Mouse (Mus musculus) lung, postnatal 0 days (tissue): Measurements from ENCODE around the gene Fuz. TPM values are rescaled to one million over a fixed set of nuclear protein-coding genes. Genes with fewer than 3 reads are reported as not detected.
"Not testable (repeated sequence)": the region's sequence is repeated elsewhere in the genome, so short reads cannot be mapped to it uniquely, and the experiment has no call there.

Source experiments
- ATAC-seq: fragments of 200-750 bp; cut with Nextera tagmentation; 2 replicates; pipeline ENCODE4 v1.8.0; 2017; ENCODE audit warnings: moderate library complexity
- DNase-seq: peaks from one replicate; pipeline ENCODE4 v3.0.0-alpha.2; 2016; ENCODE audit warnings: low spot score
- H3K27ac ChIP-seq: fragments of 300-500 bp; sonication (generic); 2 replicates; pipeline ENCODE4 v1.5.1; 2014; ENCODE audit warnings: antibody characterized with exemption, mild to moderate bottlenecking, low read length, mixed read lengths
- H3K27me3 ChIP-seq: fragments of 300-500 bp; sonication (generic); replicated peaks from 2 replicates; pipeline ENCODE4 v1.6.1; 2014; ENCODE audit warnings: low read length, mixed read lengths; ENCODE audit not compliant: insufficient read depth
- H3K36me3 ChIP-seq: fragments of 300-500 bp; sonication (generic); 2 replicates; pipeline ENCODE4 v1.6.1; 2014; ENCODE audit warnings: low read length, mixed read lengths; ENCODE audit not compliant: insufficient read depth
- H3K4me1 ChIP-seq: fragments of 300-500 bp; sonication (generic); 2 replicates; pipeline ENCODE4 v1.6.1; 2014; ENCODE audit warnings: antibody characterized with exemption, low read depth, low read length, mixed read lengths; ENCODE audit not compliant: insufficient read depth
- H3K4me2 ChIP-seq: fragments of 300-500 bp; sonication (generic); replicated peaks from 2 replicates; pipeline ENCODE4 v1.6.1; 2014; ENCODE audit warnings: low read depth, mild to moderate bottlenecking, low read length, moderate library complexity, mixed read lengths
- H3K4me3 ChIP-seq: fragments of 300-500 bp; sonication (generic); 2 replicates; pipeline ENCODE4 v1.5.1; 2014; ENCODE audit warnings: low read depth, low read length
- H3K9ac ChIP-seq: fragments of 300-500 bp; sonication (generic); replicated peaks from 2 replicates; pipeline ENCODE4 v1.6.1; 2014; ENCODE audit warnings: low read depth, mild to moderate bottlenecking
- H3K9me3 ChIP-seq: fragments of 300-500 bp; sonication (generic); 2 replicates; pipeline ENCODE4 v1.6.1; 2016; ENCODE audit warnings: low read length, mixed read lengths
- CTCF ChIP-seq: IDR thresholded peaks from 2 replicates; pipeline ENCODE4 v1.5.1; 2016; ENCODE audit warnings: antibody characterized with exemption, mild to moderate bottlenecking
- EP300 ChIP-seq: IDR thresholded peaks from 2 replicates; pipeline ENCODE4 v1.6.1; 2016; ENCODE audit warnings: antibody characterized with exemption, mild to moderate bottlenecking, control low read depth
- WGBS: fragments of 180-500 bp; shearing (Covaris S2); extraction: QIAGEN DNeasy Blood & Tissue Kit; methylation state at CpG from one replicate; pipeline ENCODE4 v1.1.7; 2014; 5-methylcytosine and 5-hydroxymethylcytosine counted together
- polyA plus RNA-seq: library from polyadenylated mRNA; unstranded; fragments of >200 nt; fragmentation: Nextera tagmentation; extraction: Ambion mirVana; gene quantifications from 2 replicates; pipeline ENCODE4 v1.2.1, GENCODE M21; 2015

Fuz gene
- polyA plus RNA-seq, 1 experiment from 2014 or later, result 15.1 TPM

DNA sequence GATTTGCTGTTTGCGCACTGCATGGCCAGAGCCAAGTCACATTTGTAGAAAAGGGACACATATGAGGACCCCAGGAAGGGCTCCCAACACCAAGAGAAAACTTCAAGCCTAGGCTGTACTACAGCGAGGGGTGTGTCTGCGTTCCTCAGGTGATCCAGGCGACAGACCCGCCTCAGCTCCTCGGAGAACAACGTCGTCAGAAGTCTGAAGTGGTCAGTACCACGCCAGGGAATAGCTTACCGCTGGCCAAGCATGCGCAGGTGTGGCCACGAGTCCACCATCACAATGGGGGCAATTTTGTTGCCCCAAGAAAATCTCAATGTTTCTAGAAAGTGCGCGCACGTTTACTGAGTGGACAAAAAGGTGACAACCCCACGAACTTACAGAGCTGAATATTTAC lies 27.4 kb upstream of the Fuz start:
- peaks cover 33% of the 10 kb centered on the region for H3K4me1 ChIP-seq
- TF ChIP-seq CTCF (no peak), EP300 (no peak)

GRCm38 (mm10) chr7:44868919-44869696 lies 26.8 kb upstream of the Fuz start:
- under 1% methylated on average over 89 of the region's 108 CpGs for WGBS
- TF ChIP-seq CTCF, result peak; percentile 39
- no peak for TF ChIP-seq EP300
- Histone ChIP-seq H3K4me1 (peaks cover 33% of the 10 kb centered on the region), H3K4me2 (peak overlapping the region; percentile 69), H3K9me3 (no peaks in the 10 kb centered on the region), H3K4me3 (peak overlapping the region; percentile 99), H3K36me3 (peaks cover 4% of the 10 kb centered on the region), H3K9ac (peak overlapping the region; percentile 98), H3K27ac (peak overlapping the region; percentile 100), H3K27me3 (no peaks in the 10 kb centered on the region)
- peak; percentile 51 for ATAC-seq
- peak; percentile 83 for DNase-seq

More for the DNA sequence above, 27.4 kb upstream of the Fuz start:
- H3K4me3 ChIP-seq, result peak overlapping the region; percentile 99
- peak overlapping the region; percentile 98 for H3K9ac ChIP-seq
- WGBS, result 6% methylated on average over 16 of the region's 16 CpGs
- ATAC-seq, result peak; percentile 39
- peak; percentile 92 for DNase-seq
- H3K4me2 ChIP-seq, result peak overlapping the region; percentile 69
- peaks cover 11% of the 10 kb centered on the region for H3K36me3 ChIP-seq
- H3K27ac ChIP-seq, result peak overlapping the region; percentile 100
- no peaks in the 10 kb centered on the region for H3K9me3 ChIP-seq
- no peaks in the 10 kb centered on the region for H3K27me3 ChIP-seq

DNA sequence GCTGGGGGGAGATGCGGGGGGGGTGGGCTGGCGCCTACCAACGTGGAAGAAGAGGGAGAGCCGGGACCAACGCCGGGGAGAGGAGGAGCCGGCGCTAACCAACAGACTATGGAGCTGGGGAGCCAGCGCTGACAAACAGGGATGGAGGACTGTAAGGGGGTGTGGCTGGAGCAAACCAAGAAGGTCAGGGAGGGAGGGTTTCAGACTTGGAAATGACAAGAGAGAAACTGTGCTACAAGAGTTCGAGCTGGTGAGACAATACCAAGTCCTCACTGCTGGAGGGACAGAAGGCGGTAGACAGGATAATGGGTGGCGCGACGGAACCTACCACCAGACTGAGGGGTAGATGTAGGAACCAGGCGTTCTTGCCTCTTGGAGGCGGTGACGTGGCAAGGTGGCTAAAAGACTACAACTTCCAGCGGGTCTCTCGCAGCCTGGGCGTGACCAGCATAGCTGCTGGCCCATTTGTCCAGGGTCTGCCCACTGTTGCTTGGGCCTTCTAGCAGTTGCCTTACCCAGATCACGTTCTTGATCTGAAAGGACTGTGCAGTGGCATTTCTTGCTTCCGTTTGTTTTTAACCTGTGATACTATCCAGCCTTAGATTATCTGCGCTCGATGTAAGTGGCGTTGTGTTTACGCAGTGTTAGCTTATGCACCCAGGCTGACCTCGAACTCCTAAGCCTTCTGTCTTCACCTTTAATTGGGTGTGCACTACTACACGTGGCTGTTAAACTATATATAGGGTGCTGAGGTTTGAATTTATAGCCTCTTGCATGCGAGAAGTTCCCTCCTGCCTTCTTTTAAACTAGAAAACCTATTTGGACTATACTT lies 26.0 kb upstream of the Fuz start, which contains the start of gene Ptov1:
Gene Ptov1 (minus strand): TSS at position 92 of the 832 bp plus-strand sequence.
- H3K27me3 ChIP-seq, result no peaks in the 10 kb centered on the region
- 3% methylated on average over 29 of the region's 29 CpGs for WGBS
- no peaks in the 10 kb centered on the region for H3K36me3 ChIP-seq
- H3K9ac ChIP-seq, result peak within 1 kb of the TSS; percentile 98
- peaks cover 33% of the 10 kb centered on the region for H3K4me1 ChIP-seq
- H3K27ac ChIP-seq, result peak within 1 kb of the TSS; percentile 100
- H3K9me3 ChIP-seq, result no peaks in the 10 kb centered on the region
- peak; percentile 90 for ATAC-seq
- H3K4me2 ChIP-seq, result peak within 1 kb of the TSS; percentile 69
- TF ChIP-seq CTCF (peak; percentile 19; the same call in 1 of the 2 replicates), EP300 (peak; percentile 79; the same call in 1 of the 2 replicates)
- H3K4me3 ChIP-seq, result peak within 1 kb of the TSS; percentile 99
- DNase-seq, result peak; percentile 100

- Histone ChIP-seq H3K4me2 (peak overlapping the region; percentile 69), H3K36me3 (no peaks in the 10 kb centered on the region), H3K9me3 (no peaks in the 10 kb centered on the region), H3K9ac (0 out of 2 replicates have a peak overlapping the region, but pooled peaks have one; percentile 32), H3K27me3 (no peaks in the 10 kb centered on the region), H3K4me1 (peaks cover 29% of the 10 kb centered on the region), H3K4me3 (peak overlapping the region; percentile 99; the same call in 1 of the 2 replicates), H3K27ac (peak overlapping the region; percentile 100)
- ATAC-seq, result no peak
- DNase-seq, result no peak
- TF ChIP-seq EP300, result no peak
- TF ChIP-seq CTCF, result no peak
- 81% methylated on average over 6 of the region's 6 CpGs for WGBS
Observed at GRCm38 (mm10) chr7:44870614-44871013, 25.3 kb upstream of the Fuz start.

GRCm38 (mm10) chr7:44871181-44871580 lies 24.7 kb upstream of the Fuz start:
- ATAC-seq (no peak), DNase-seq (no peak)
- Histone ChIP-seq H3K4me3 (no peak overlapping the region), H3K9ac (no peak overlapping the region), H3K27ac (no peak overlapping the region), H3K36me3 (no peaks in the 10 kb centered on the region), H3K27me3 (no peaks in the 10 kb centered on the region), H3K4me1 (peaks cover 24% of the 10 kb centered on the region), H3K9me3 (no peaks in the 10 kb centered on the region), H3K4me2 (no peak overlapping the region)
- no peak for TF ChIP-seq EP300
- TF ChIP-seq CTCF, result no peak
- WGBS, result 73% methylated on average over 1 of the region's 1 CpGs

GRCm38 (mm10) chr7:44871774-44872173 lies 24.1 kb upstream of the Fuz start:
- not testable (repeated sequence) for H3K4me2 ChIP-seq, H3K27me3 ChIP-seq, DNase-seq, H3K9ac ChIP-seq, ATAC-seq, H3K4me3 ChIP-seq, H3K27ac ChIP-seq, H3K9me3 ChIP-seq, H3K36me3 ChIP-seq
- TF ChIP-seq CTCF, result peak; percentile 24
- WGBS, result 86% methylated on average over 2 of the region's 2 CpGs
- H3K4me1 ChIP-seq, result peaks cover 19% of the 10 kb centered on the region
